Mouse (Mus musculus): ENCODE results near the gene Gal3st2.
"Not testable (repeated sequence)": the region's sequence is repeated elsewhere in the genome, so short reads cannot be mapped to it uniquely, and the experiment has no call there.

Gene Gal3st2

GRCm38 (mm10) chr1:93861048-93861447 lies at the start of gene Gal3st2:
Gene Gal3st2, plus strand, starts transcription at chr1:93861306.
- not testable (repeated sequence) for DNase-seq

GRCm38 (mm10) chr1:93811495-93812039 lies 49.5 kb upstream of the Gal3st2 start:
- no peak for DNase-seq

GRCm38 (mm10) chr1:93817823-93818532 lies 43.1 kb upstream of the Gal3st2 start:
- DNase-seq, result no peak

GRCm38 (mm10) chr1:93818722-93819121 lies 42.4 kb upstream of the Gal3st2 start:
- DNase-seq, result no peak

- DNase-seq, result peak; percentile 1
These were observed 37.2 kb upstream of the Gal3st2 start for GRCm38 (mm10) chr1:93823796-93824495.

- no peak for DNase-seq
These were observed 36.5 kb upstream of the Gal3st2 start, which contains the start of gene D2hgdh for GRCm38 (mm10) chr1:93824609-93825008. Gene D2hgdh, plus strand, starts transcription at chr1:93824909.

- DNase-seq, result peak; percentile 97
These were observed 35.9 kb upstream of the Gal3st2 start for GRCm38 (mm10) chr1:93825105-93825674.

GRCm38 (mm10) chr1:93825771-93826539 lies 35.2 kb upstream of the Gal3st2 start:
- DNase-seq, result peak; percentile 13

- DNase-seq, result peak; percentile 23
These were observed 34.6 kb upstream of the Gal3st2 start for GRCm38 (mm10) chr1:93826540-93826835.

GRCm38 (mm10) chr1:93832754-93833360 lies 28.2 kb upstream of the Gal3st2 start:
- not testable (repeated sequence) for DNase-seq

- DNase-seq, result no peak
These were observed 26.4 kb upstream of the Gal3st2 start for GRCm38 (mm10) chr1:93834671-93835150.

GRCm38 (mm10) chr1:93835211-93835610 lies 25.9 kb upstream of the Gal3st2 start:
- DNase-seq, result no peak

GRCm38 (mm10) chr1:93835876-93836531 lies 25.1 kb upstream of the Gal3st2 start:
- no peak for DNase-seq

- DNase-seq, result no peak
These were observed 24.6 kb upstream of the Gal3st2 start for GRCm38 (mm10) chr1:93836532-93836913.

- DNase-seq, result no peak
These were observed 23.8 kb upstream of the Gal3st2 start for GRCm38 (mm10) chr1:93837335-93837734.

- DNase-seq, result not testable (repeated sequence)
These were observed 22.5 kb upstream of the Gal3st2 start for GRCm38 (mm10) chr1:93838569-93838968.

GRCm38 (mm10) chr1:93845766-93846366 lies 15.2 kb upstream of the Gal3st2 start:
- DNase-seq, result not testable (repeated sequence)

- not testable (repeated sequence) for DNase-seq
These were observed 5.3 kb upstream of the Gal3st2 start for GRCm38 (mm10) chr1:93855790-93856189.

GRCm38 (mm10) chr1:93857370-93857769 lies 3.7 kb upstream of the Gal3st2 start:
- no peak for DNase-seq

GRCm38 (mm10) chr1:93857991-93858390 lies 3.1 kb upstream of the Gal3st2 start:
- no peak for DNase-seq

- no peak for DNase-seq
These were observed 1.5 kb upstream of the Gal3st2 start for GRCm38 (mm10) chr1:93859619-93860018.
